Mouse (Mus musculus) heart, postnatal 4 days (tissue): Measurements from ENCODE around the gene Zfp652. TPM values are rescaled to one million over a fixed set of nuclear protein-coding genes. Genes with fewer than 3 reads are reported as not detected.
"Not testable (repeated sequence)": the region's sequence is repeated elsewhere in the genome, so short reads cannot be mapped to it uniquely, and the experiment has no call there.

Experiments
- DNase-seq: peaks from one replicate; pipeline ENCODE4 v3.0.0; 2021
- total RNA-seq, 2 experiments: library from RNA; stranded (reverse); gene quantifications; 2 replicates each; pipeline ENCODE4 v1.2.3; 2021

Gene Zfp652
- total RNA-seq = 10 to 100 TPM; 42.8 to 48.2 TPM

- DNase-seq = peak; percentile 88
Measured at GRCm38 (mm10) chr11:95712563-95713224, at the start of gene Zfp652. Gene Zfp652, plus strand, starts transcription at chr11:95712673.

GRCm38 (mm10) chr11:95666529-95667149 is 45.8 kb upstream of the Zfp652 start, which contains the start of gene Phb:
Gene Phb, plus strand, starts transcription at chr11:95666957.
- DNase-seq = peak; percentile 91

GRCm38 (mm10) chr11:95667177-95667576 is 45.3 kb upstream of the Zfp652 start:
- DNase-seq = peak; percentile 45

GRCm38 (mm10) chr11:95668086-95668485 is 44.4 kb upstream of the Zfp652 start:
- not testable (repeated sequence) for DNase-seq

- DNase-seq = no peak
Measured at GRCm38 (mm10) chr11:95675498-95675897, 37.0 kb upstream of the Zfp652 start.

- peak; percentile 77 for DNase-seq
Measured at GRCm38 (mm10) chr11:95676307-95676706, 36.2 kb upstream of the Zfp652 start.

GRCm38 (mm10) chr11:95677925-95678701 is 34.4 kb upstream of the Zfp652 start:
- no peak for DNase-seq

- no peak for DNase-seq
Measured at GRCm38 (mm10) chr11:95681995-95682601, 30.4 kb upstream of the Zfp652 start.

- DNase-seq = no peak
Measured at GRCm38 (mm10) chr11:95682946-95683345, 29.5 kb upstream of the Zfp652 start.

GRCm38 (mm10) chr11:95686031-95686430 is 26.4 kb upstream of the Zfp652 start:
- peak; percentile 82 for DNase-seq

- DNase-seq = no peak
Measured at GRCm38 (mm10) chr11:95687084-95687656, 25.3 kb upstream of the Zfp652 start.

GRCm38 (mm10) chr11:95688515-95688914 is 24.0 kb upstream of the Zfp652 start:
- DNase-seq = peak; percentile 52

- DNase-seq = peak; percentile 40
Measured at GRCm38 (mm10) chr11:95688981-95689380, 23.5 kb upstream of the Zfp652 start.

- no peak for DNase-seq
Measured at GRCm38 (mm10) chr11:95689544-95689943, 22.9 kb upstream of the Zfp652 start.

- DNase-seq = no peak
Measured at GRCm38 (mm10) chr11:95698541-95698940, 13.9 kb upstream of the Zfp652 start.

- DNase-seq = no peak
Measured at GRCm38 (mm10) chr11:95700778-95701739, 11.4 kb upstream of the Zfp652 start.

GRCm38 (mm10) chr11:95704032-95704969 is 8.2 kb upstream of the Zfp652 start:
- DNase-seq = no peak

GRCm38 (mm10) chr11:95704970-95705330 is 7.5 kb upstream of the Zfp652 start:
- no peak for DNase-seq

- DNase-seq = no peak
Measured at GRCm38 (mm10) chr11:95709534-95710040, 2.9 kb upstream of the Zfp652 start.

GRCm38 (mm10) chr11:95710478-95710877 is 2.0 kb upstream of the Zfp652 start:
- DNase-seq = no peak
